Mouse (Mus musculus): ENCODE data around the gene Dlgap1. TPM values are rescaled to one million over a fixed set of nuclear protein-coding genes. Genes with fewer than 3 reads are reported as not detected.
A peak's percentile ranks its signal among the peaks of the same experiment; 100 is the strongest.

The Dlgap1 gene
- polyA plus RNA-seq, 1 experiment from 2014 or later, result 3.7 TPM

GRCm38 (mm10) chr17:70088220-70088619 lies 119.3 kb downstream of the Dlgap1 start:
- ATAC-seq (ENCODE audit: low read depth), result no peak
- H3K4me3 ChIP-seq (ENCODE audit: low read depth, low read length), result no peak overlapping the region
- no peak overlapping the region for H3K4me2 ChIP-seq (ENCODE audit: low read depth, low read length)
- WGBS, result 89% methylated on average over 4 of the region's 4 CpGs
- no peak overlapping the region for H3K27ac ChIP-seq (replicated peaks; ENCODE audit: low read depth, low read length)
- no peaks in the 10 kb centered on the region for H3K27me3 ChIP-seq (replicated peaks; ENCODE audit: control insufficient read depth, insufficient read depth, low read length)
- no peaks in the 10 kb centered on the region for H3K4me1 ChIP-seq (ENCODE audit: control insufficient read depth, insufficient read depth, low read length)
- no peaks in the 10 kb centered on the region for H3K36me3 ChIP-seq (ENCODE audit: control insufficient read depth, insufficient read depth, low read length)
- DNase-seq (ENCODE audit: low spot score), result no peak
- H3K9me3 ChIP-seq (ENCODE audit: control insufficient read depth, low read length), result no peaks in the 10 kb centered on the region
- H3K9ac ChIP-seq (ENCODE audit: low read depth, low read length), result no peak overlapping the region

GRCm38 (mm10) chr17:70090737-70091136 lies 121.9 kb downstream of the Dlgap1 start:
- DNase-seq (ENCODE audit: low spot score), result no peak
- no peaks in the 10 kb centered on the region for H3K9me3 ChIP-seq (ENCODE audit: control insufficient read depth, low read length)
- H3K27ac ChIP-seq (replicated peaks; ENCODE audit: low read depth, low read length), result no peak overlapping the region
- no peak overlapping the region for H3K4me2 ChIP-seq (ENCODE audit: low read depth, low read length)
- no peaks in the 10 kb centered on the region for H3K36me3 ChIP-seq (ENCODE audit: control insufficient read depth, insufficient read depth, low read length)
- ATAC-seq (ENCODE audit: low read depth), result no peak
- no peak overlapping the region for H3K9ac ChIP-seq (ENCODE audit: low read depth, low read length)
- no peak overlapping the region for H3K4me3 ChIP-seq (ENCODE audit: low read depth, low read length)
- no peaks in the 10 kb centered on the region for H3K4me1 ChIP-seq (ENCODE audit: control insufficient read depth, insufficient read depth, low read length)
- no peaks in the 10 kb centered on the region for H3K27me3 ChIP-seq (replicated peaks; ENCODE audit: control insufficient read depth, insufficient read depth, low read length)
- 86% methylated on average over 2 of the region's 2 CpGs for WGBS

DNA sequence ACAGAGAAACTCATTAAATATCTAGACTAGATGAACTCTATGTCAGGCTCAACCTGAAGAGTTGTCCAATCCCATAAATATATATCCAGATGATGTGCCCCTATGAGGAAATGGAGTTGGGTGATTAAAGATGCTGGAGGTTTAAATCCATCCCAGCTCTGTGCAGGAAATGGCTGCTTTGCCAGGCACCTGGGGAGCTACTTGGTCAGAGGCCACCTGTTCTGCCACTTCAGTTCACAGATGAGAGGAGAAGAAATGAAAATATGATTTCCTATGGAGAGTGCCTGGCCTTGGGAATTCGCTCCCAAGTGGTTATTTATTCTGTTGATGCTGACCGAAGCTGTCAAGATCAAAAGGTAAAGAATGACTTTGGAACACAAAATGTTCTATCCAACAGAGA lies 160.3 kb downstream of the Dlgap1 start:
- Histone ChIP-seq H3K4me1 (ENCODE audit: control insufficient read depth, insufficient read depth, low read length) (no peaks in the 10 kb centered on the region), H3K4me3 (ENCODE audit: low read depth, low read length) (no peak overlapping the region), H3K27ac (replicated peaks; ENCODE audit: low read depth, low read length) (no peak overlapping the region), H3K36me3 (ENCODE audit: control insufficient read depth, insufficient read depth, low read length) (no peaks in the 10 kb centered on the region), H3K4me2 (ENCODE audit: low read depth, low read length) (no peak overlapping the region), H3K9me3 (ENCODE audit: control insufficient read depth, low read length) (no peaks in the 10 kb centered on the region), H3K27me3 (replicated peaks; ENCODE audit: control insufficient read depth, insufficient read depth, low read length) (no peaks in the 10 kb centered on the region), H3K9ac (ENCODE audit: low read depth, low read length) (no peak overlapping the region)
- ATAC-seq (ENCODE audit: low read depth), result no peak
- DNase-seq (ENCODE audit: low spot score), result no peak
- 73% methylated on average over 2 of the region's 2 CpGs for WGBS

- Histone ChIP-seq H3K27me3 (replicated peaks; ENCODE audit: control insufficient read depth, insufficient read depth, low read length) (no peaks in the 10 kb centered on the region), H3K9ac (ENCODE audit: low read depth, low read length) (no peak overlapping the region), H3K4me1 (ENCODE audit: control insufficient read depth, insufficient read depth, low read length) (no peaks in the 10 kb centered on the region), H3K9me3 (ENCODE audit: control insufficient read depth, low read length) (no peaks in the 10 kb centered on the region), H3K4me2 (ENCODE audit: low read depth, low read length) (no peak overlapping the region), H3K36me3 (ENCODE audit: control insufficient read depth, insufficient read depth, low read length) (no peaks in the 10 kb centered on the region), H3K27ac (replicated peaks; ENCODE audit: low read depth, low read length) (no peak overlapping the region), H3K4me3 (ENCODE audit: low read depth, low read length) (no peak overlapping the region)
- ATAC-seq (ENCODE audit: low read depth), result no peak
- no peak for DNase-seq (ENCODE audit: low spot score)
- 78% methylated on average over 2 of the region's 2 CpGs for WGBS
Measured at GRCm38 (mm10) chr17:70169831-70170230, 201.0 kb downstream of the Dlgap1 start.

GRCm38 (mm10) chr17:70172500-70173036 lies 203.7 kb downstream of the Dlgap1 start:
- Histone ChIP-seq H3K27me3 (replicated peaks; ENCODE audit: control insufficient read depth, insufficient read depth, low read length) (no peaks in the 10 kb centered on the region), H3K9ac (ENCODE audit: low read depth, low read length) (no peak overlapping the region), H3K4me2 (ENCODE audit: low read depth, low read length) (no peak overlapping the region), H3K27ac (replicated peaks; ENCODE audit: low read depth, low read length) (no peak overlapping the region), H3K4me1 (ENCODE audit: control insufficient read depth, insufficient read depth, low read length) (no peaks in the 10 kb centered on the region), H3K9me3 (ENCODE audit: control insufficient read depth, low read length) (no peaks in the 10 kb centered on the region), H3K4me3 (ENCODE audit: low read depth, low read length) (no peak overlapping the region), H3K36me3 (ENCODE audit: control insufficient read depth, insufficient read depth, low read length) (no peaks in the 10 kb centered on the region)
- WGBS, result 74% methylated on average over 9 of the region's 9 CpGs
- ATAC-seq (ENCODE audit: low read depth), result no peak
- peak; percentile 2 for DNase-seq (ENCODE audit: low spot score)

DNA sequence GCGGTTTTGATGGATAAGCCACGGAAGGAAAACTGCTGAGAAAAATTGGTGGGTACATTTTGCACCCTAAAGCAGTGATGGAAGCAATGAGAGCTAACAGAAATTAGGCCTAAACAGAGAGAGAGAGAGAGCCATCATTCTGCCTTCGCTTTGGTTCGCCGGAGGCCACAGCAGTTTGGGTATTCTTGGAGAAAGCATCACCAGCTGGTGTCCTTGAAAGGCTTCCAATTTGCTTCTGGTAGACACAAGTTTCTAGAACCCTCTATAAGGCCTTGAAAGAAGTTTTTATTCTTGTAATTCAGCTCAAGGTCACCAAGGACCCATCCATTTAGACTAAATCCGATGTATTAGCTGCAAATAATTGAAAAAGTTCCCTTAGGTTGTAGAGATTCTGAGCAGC lies 205.0 kb downstream of the Dlgap1 start:
- 93% methylated on average over 6 of the region's 6 CpGs for WGBS
- Histone ChIP-seq H3K4me2 (ENCODE audit: low read depth, low read length) (no peak overlapping the region), H3K27ac (replicated peaks; ENCODE audit: low read depth, low read length) (no peak overlapping the region), H3K9ac (ENCODE audit: low read depth, low read length) (no peak overlapping the region), H3K36me3 (ENCODE audit: control insufficient read depth, insufficient read depth, low read length) (no peaks in the 10 kb centered on the region), H3K4me1 (ENCODE audit: control insufficient read depth, insufficient read depth, low read length) (no peaks in the 10 kb centered on the region), H3K9me3 (ENCODE audit: control insufficient read depth, low read length) (no peaks in the 10 kb centered on the region), H3K27me3 (replicated peaks; ENCODE audit: control insufficient read depth, insufficient read depth, low read length) (no peaks in the 10 kb centered on the region), H3K4me3 (ENCODE audit: low read depth, low read length) (no peak overlapping the region)
- ATAC-seq (ENCODE audit: low read depth), result no peak
- DNase-seq (ENCODE audit: low spot score), result no peak

- ATAC-seq (ENCODE audit: low read depth), result no peak
- Histone ChIP-seq H3K9me3 (ENCODE audit: control insufficient read depth, low read length) (no peaks in the 10 kb centered on the region), H3K36me3 (ENCODE audit: control insufficient read depth, insufficient read depth, low read length) (no peaks in the 10 kb centered on the region), H3K27ac (replicated peaks; ENCODE audit: low read depth, low read length) (no peak overlapping the region), H3K4me3 (ENCODE audit: low read depth, low read length) (no peak overlapping the region), H3K4me1 (ENCODE audit: control insufficient read depth, insufficient read depth, low read length) (no peaks in the 10 kb centered on the region), H3K4me2 (ENCODE audit: low read depth, low read length) (no peak overlapping the region), H3K9ac (ENCODE audit: low read depth, low read length) (no peak overlapping the region), H3K27me3 (replicated peaks; ENCODE audit: control insufficient read depth, insufficient read depth, low read length) (no peaks in the 10 kb centered on the region)
- WGBS, result 74% methylated on average over 6 of the region's 6 CpGs
- no peak for DNase-seq (ENCODE audit: low spot score)
Measured at GRCm38 (mm10) chr17:70191228-70191627, 222.4 kb downstream of the Dlgap1 start.

- no peak overlapping the region for H3K4me3 ChIP-seq (ENCODE audit: low read depth, low read length)
- H3K9ac ChIP-seq (ENCODE audit: low read depth, low read length), result no peak overlapping the region
- no peaks in the 10 kb centered on the region for H3K36me3 ChIP-seq (ENCODE audit: control insufficient read depth, insufficient read depth, low read length)
- peak; percentile 47; the same call in 1 of the 2 replicates for ATAC-seq (ENCODE audit: low read depth)
- no peaks in the 10 kb centered on the region for H3K4me1 ChIP-seq (ENCODE audit: control insufficient read depth, insufficient read depth, low read length)
- WGBS, result 54% methylated on average over 3 of the region's 3 CpGs
- no peak overlapping the region for H3K27ac ChIP-seq (replicated peaks; ENCODE audit: low read depth, low read length)
- DNase-seq (ENCODE audit: low spot score), result peak; percentile 48
- H3K27me3 ChIP-seq (replicated peaks; ENCODE audit: control insufficient read depth, insufficient read depth, low read length), result no peaks in the 10 kb centered on the region
- no peaks in the 10 kb centered on the region for H3K9me3 ChIP-seq (ENCODE audit: control insufficient read depth, low read length)
- no peak overlapping the region for H3K4me2 ChIP-seq (ENCODE audit: low read depth, low read length)
Measured at GRCm38 (mm10) chr17:70222891-70223290, 254.0 kb downstream of the Dlgap1 start.

- Histone ChIP-seq H3K4me1 (ENCODE audit: control insufficient read depth, insufficient read depth, low read length) (no peaks in the 10 kb centered on the region), H3K27me3 (replicated peaks; ENCODE audit: control insufficient read depth, insufficient read depth, low read length) (no peaks in the 10 kb centered on the region), H3K9me3 (ENCODE audit: control insufficient read depth, low read length) (no peaks in the 10 kb centered on the region), H3K27ac (replicated peaks; ENCODE audit: low read depth, low read length) (no peak overlapping the region), H3K36me3 (ENCODE audit: control insufficient read depth, insufficient read depth, low read length) (no peaks in the 10 kb centered on the region), H3K9ac (ENCODE audit: low read depth, low read length) (no peak overlapping the region), H3K4me3 (ENCODE audit: low read depth, low read length) (no peak overlapping the region), H3K4me2 (ENCODE audit: low read depth, low read length) (no peak overlapping the region)
- DNase-seq (ENCODE audit: low spot score) (no peak), ATAC-seq (ENCODE audit: low read depth) (no peak)
- WGBS, result 47% methylated on average over 7 of the region's 7 CpGs
Measured at GRCm38 (mm10) chr17:70247342-70247741, 278.5 kb downstream of the Dlgap1 start.

Measured in embryonic facial prominence, embryonic 14.5 days (tissue).